Mouse (Mus musculus) G1E (cell line): ENCODE results near the gene Naa40. TPM values are rescaled to one million over a fixed set of nuclear protein-coding genes. Genes with fewer than 3 reads are reported as not detected.

ENCODE experiments used
- ATAC-seq: 2 replicates; pipeline ENCODE4 v1.8.0; 2016; ENCODE audit warnings: mild to moderate bottlenecking; ENCODE audit not compliant: insufficient number of reproducible peaks, poor library complexity, low FRiP score, severe bottlenecking; ENCODE audit errors: extremely low read depth
- DNase-seq: peaks from one replicate; pipeline ENCODE4 v3.0.0; 2012; ENCODE audit warnings: low spot score
- H3K27me3 ChIP-seq: 2 replicates; pipeline ENCODE4 v1.6.1; 2012; ENCODE audit warnings: mild to moderate bottlenecking, low read length, inconsistent platforms; ENCODE audit not compliant: insufficient read depth
- H3K36me3 ChIP-seq: replicated peaks from 2 replicates; pipeline ENCODE3; 2012; ENCODE audit warnings: mild to moderate bottlenecking, inconsistent platforms
- H3K4me1 ChIP-seq: 2 replicates; pipeline ENCODE4 v1.6.1; 2012; ENCODE audit warnings: low read depth, low read length, inconsistent platforms, mixed read lengths; ENCODE audit not compliant: insufficient read depth
- H3K4me3 ChIP-seq: 2 replicates; pipeline ENCODE4 v1.5.1; 2012; ENCODE audit warnings: low read depth, mild to moderate bottlenecking, inconsistent platforms, low read length, moderate library complexity, mixed read lengths
- H3K9me3 ChIP-seq: replicated peaks from 2 replicates; pipeline ENCODE4 v1.6.1; 2012; ENCODE audit warnings: inconsistent platforms
- CTCF ChIP-seq: IDR thresholded peaks from 2 replicates; pipeline ENCODE4 v1.5.1; 2012; ENCODE audit warnings: low read depth, low read length, inconsistent platforms, mixed read lengths
- GATA1 ChIP-seq: IDR thresholded peaks from 2 replicates; pipeline ENCODE4 v1.6.1; 2012; ENCODE audit warnings: borderline replicate concordance, low read length, inconsistent platforms, mixed read lengths
- GATA2 ChIP-seq: IDR thresholded peaks from 2 replicates; pipeline ENCODE4 v1.6.1; 2012; ENCODE audit warnings: low read depth, low read length, inconsistent platforms, borderline replicate concordance
- POLR2AphosphoS5 ChIP-seq: IDR thresholded peaks from 2 replicates; pipeline ENCODE4 v1.6.1; 2012; ENCODE audit warnings: low read depth, low read length, inconsistent platforms; ENCODE audit not compliant: insufficient replicate concordance
- TAL1 ChIP-seq: conservative IDR thresholded peaks from 2 replicates; pipeline ENCODE4 v1.6.1; 2012; ENCODE audit warnings: low read depth, low read length, inconsistent platforms, mixed read lengths
- polyA plus RNA-seq: library from polyadenylated mRNA; stranded (reverse); fragments of >175 nt; gene quantifications from 2 replicates; pipeline ENCODE4 v1.2.3, GENCODE M21; 2012
- total RNA-seq, 2 experiments: library from RNA; stranded (forward) in 1 of 2; stranded (reverse) in 1 of 2; fragments of 200-1000 nt in 1 of 2; fragments of >200 nt in 1 of 2; fragmentation: Nextera tagmentation in 1 of 2; gene quantifications; 2 replicates each; pipeline ENCODE4 v1.2.3; 2014 to 2017

Gene Naa40
- total and polyA plus RNA-seq, 3 experiments: 58.8 to 67.7 (median 60.7) TPM

DNA sequence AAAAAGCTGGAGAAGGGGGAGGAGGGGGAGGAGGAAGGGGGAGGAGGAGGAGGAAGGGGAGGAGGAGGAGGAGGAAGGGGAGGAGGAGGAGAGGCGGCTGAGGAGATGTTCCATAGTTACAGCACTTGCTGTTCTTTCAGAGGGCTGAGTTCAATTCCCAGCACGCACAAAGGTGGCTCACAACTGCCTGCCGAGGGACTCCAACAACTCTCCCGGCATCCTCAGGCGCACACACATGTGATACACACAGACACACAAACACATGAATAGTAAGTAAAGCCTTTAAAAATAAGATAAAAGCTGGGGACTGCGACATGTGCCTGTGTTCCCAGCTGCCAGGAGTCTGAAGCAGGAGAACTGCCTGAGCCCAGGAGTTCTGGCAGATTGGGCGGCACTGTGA, 59.5 kb downstream of the Naa40 start:
- H3K4me1 ChIP-seq: no peaks in the 10 kb centered on the region; the same call in 1 of the 2 replicates
- no peaks in the 10 kb centered on the region for H3K36me3 ChIP-seq
- H3K27me3 ChIP-seq: peaks cover 61% of the 10 kb centered on the region
- TF ChIP-seq TAL1 (no peak), POLR2AphosphoS5 (no peak), CTCF (no peak), GATA1 (no peak), GATA2 (no peak)
- DNase-seq (no peak), ATAC-seq (no peak)
- no peak overlapping the region for H3K4me3 ChIP-seq
- no peaks in the 10 kb centered on the region for H3K9me3 ChIP-seq

DNA sequence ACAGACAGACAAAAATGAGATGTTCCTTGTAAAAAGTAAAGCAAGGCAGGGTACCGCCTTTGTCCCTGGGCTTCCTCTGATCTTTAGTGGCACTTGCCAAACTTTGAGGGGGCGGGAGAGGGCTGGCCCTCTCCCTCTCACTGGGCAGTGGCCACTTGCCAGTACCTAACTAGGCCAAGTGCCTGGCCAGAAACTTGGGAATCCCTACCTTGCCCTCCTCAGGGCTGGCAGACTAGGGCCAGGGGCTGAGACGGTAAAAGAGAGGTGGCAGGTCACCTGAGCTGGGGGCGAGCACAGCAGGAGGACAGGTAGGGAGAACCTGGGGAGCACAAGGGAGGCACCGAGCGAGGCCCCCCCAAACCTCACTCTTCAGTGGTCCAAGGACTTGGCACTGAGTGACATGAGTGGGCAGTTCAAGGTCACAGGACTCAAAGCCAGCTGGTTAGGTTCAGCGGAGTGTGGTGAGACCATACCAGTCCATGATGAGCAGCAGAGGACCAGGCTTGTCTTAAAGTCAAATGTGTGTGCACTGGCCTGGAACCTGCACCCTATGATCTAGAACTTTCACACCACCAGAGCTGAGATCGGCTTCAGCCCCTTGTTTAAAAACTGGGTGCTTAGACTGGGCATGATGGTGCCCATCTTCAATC, 60.1 kb downstream of the Naa40 start:
- DNase-seq (no peak), ATAC-seq (no peak)
- no peaks in the 10 kb centered on the region for H3K36me3 ChIP-seq
- TF ChIP-seq TAL1 (no peak), POLR2AphosphoS5 (no peak), GATA2 (no peak), GATA1 (no peak), CTCF (no peak)
- peaks cover 63% of the 10 kb centered on the region for H3K27me3 ChIP-seq
- H3K4me1 ChIP-seq: no peaks in the 10 kb centered on the region; the same call in 1 of the 2 replicates
- no peak overlapping the region for H3K4me3 ChIP-seq
- H3K9me3 ChIP-seq: no peaks in the 10 kb centered on the region

DNA sequence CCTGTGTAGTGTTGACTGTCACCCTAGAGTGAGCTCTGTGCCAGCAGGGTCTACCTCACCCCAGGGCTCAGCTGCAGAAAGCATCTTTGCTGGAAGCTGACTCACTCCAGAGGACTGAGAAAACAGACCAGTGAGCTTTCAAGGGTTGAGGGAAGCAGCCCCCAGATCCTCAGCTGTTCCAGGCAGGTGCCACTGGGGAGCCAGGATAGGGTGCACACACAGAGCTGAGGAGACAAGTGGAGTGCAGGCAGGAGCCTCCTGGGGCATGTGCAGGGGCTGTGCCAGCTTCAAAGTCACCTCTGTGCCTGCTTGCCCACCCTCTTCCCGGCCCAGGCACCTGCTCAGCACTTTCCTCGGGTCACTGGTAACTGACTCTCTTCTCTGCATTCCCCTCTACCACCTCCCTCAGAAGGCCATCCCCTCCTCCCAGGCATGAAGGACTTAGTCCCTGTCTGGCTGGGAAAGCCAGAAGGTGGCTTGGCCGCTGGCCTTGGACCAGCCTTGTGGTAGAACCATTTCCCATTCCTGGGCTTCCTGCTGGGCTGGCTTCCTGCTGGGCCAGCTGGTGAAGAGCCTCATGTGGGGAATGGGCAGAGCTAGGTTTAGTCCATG, 62.0 kb downstream of the Naa40 start:
- no peak for ATAC-seq
- Histone ChIP-seq H3K4me1 (no peaks in the 10 kb centered on the region; the same call in 1 of the 2 replicates), H3K36me3 (no peaks in the 10 kb centered on the region), H3K27me3 (peaks cover 58% of the 10 kb centered on the region), H3K4me3 (no peak overlapping the region), H3K9me3 (no peaks in the 10 kb centered on the region)
- no peak for DNase-seq
- TF ChIP-seq TAL1: no peak
- TF ChIP-seq GATA1: no peak
- TF ChIP-seq GATA2: no peak
- TF ChIP-seq CTCF: no peak
- no peak for TF ChIP-seq POLR2AphosphoS5

DNA sequence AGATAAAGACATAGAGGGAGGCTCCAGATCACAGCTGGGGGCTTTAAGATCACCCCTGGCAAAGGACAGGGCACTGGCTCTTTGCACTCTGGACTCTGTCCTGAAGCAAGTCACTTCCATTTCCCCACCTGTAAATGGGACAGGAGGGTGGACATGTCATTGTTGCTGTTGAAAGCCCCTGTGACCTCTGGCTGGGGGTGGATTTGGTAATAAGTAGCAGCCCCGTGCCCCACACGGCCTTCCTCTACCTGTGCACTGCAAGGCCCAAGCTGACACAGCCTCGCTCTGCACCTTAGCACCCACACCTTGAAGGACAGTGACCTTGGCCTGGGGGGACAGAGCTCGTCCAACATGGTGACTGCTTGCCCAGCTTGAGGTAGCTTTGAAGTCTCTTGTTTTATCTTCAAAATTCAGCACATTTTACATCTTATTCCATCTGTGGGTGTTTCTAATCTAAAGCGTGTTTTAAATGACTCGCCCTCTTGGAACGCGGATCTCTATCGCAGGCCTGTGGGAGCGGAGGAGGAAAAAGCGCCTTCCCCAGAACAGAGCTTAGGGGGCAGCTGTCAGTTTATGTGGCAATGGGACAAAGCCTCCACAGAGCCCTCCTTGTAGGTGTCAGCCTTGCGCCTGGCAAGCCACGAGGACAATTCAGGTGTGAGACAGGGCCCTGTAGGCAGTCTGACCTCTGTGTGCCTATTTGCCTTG, 63.0 kb downstream of the Naa40 start:
- Histone ChIP-seq H3K36me3 (no peaks in the 10 kb centered on the region), H3K4me3 (no peak overlapping the region), H3K9me3 (no peaks in the 10 kb centered on the region), H3K4me1 (no peaks in the 10 kb centered on the region; the same call in 1 of the 2 replicates), H3K27me3 (peaks cover 52% of the 10 kb centered on the region)
- no peak for TF ChIP-seq GATA1
- no peak for TF ChIP-seq POLR2AphosphoS5
- no peak for TF ChIP-seq GATA2
- no peak for TF ChIP-seq TAL1
- no peak for TF ChIP-seq CTCF
- ATAC-seq (no peak), DNase-seq (no peak)

DNA sequence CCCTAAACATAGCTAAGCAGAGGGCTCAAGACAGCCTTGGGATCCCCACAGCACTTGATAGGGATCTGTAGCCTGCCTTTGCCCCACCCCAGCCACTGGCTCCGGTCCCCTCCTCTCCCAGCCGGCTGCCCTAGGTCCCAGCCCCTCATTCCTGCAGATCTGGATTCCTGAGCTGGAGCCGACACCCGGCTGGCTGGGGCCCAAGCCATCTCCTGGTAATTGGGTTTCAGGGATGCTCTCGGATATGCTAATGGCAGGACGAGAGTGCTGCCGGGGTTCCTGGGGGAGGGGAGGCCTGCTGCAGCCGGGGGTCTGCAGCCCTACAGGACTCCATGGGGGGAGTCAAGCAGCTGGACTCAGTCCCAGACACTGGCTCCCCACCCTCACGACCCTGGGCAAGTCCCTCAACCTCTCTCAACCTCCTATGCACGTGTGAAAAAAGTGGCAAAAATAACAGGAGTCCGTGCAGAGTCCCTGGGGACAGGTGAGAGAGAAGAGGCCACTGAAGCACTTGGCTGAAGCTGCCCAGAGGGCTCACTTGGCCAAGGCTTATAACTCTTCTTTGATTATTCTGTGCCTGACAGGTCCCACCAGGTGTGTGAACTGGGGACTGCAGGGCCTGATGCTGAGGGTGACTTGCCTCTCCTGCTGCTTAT, 64.8 kb downstream of the Naa40 start:
- DNase-seq (no peak), ATAC-seq (no peak)
- TF ChIP-seq GATA2 (no peak), TAL1 (no peak), CTCF (no peak), POLR2AphosphoS5 (no peak), GATA1 (no peak)
- H3K27me3 ChIP-seq: peaks cover 51% of the 10 kb centered on the region
- H3K4me1 ChIP-seq: peaks cover 11% of the 10 kb centered on the region
- no peaks in the 10 kb centered on the region for H3K36me3 ChIP-seq
- no peak overlapping the region for H3K4me3 ChIP-seq
- no peaks in the 10 kb centered on the region for H3K9me3 ChIP-seq

Other genes with a start within 250 kb of the Naa40 start
- gene Dnajc4, start 248.6 kb downstream of the Naa40 start, total RNA-seq (2014; fragmentation: Nextera tagmentation): 29.4 and 29.5 TPM in 2 replicates
- gene Dnajc4, start 248.6 kb downstream of the Naa40 start, total RNA-seq (2017): 11.6 and 14.4 TPM in 2 replicates
- gene Dnajc4, start 248.6 kb downstream of the Naa40 start, polyA plus RNA-seq: 23.9 and 24.3 TPM in 2 replicates
- gene Nudt22, start 245.1 kb downstream of the Naa40 start, total RNA-seq (2014; fragmentation: Nextera tagmentation): 16.6 and 30.0 TPM in 2 replicates
- gene Nudt22, start 245.1 kb downstream of the Naa40 start, total RNA-seq (2017): 17.8 and 21.0 TPM in 2 replicates
- gene Nudt22, start 245.1 kb downstream of the Naa40 start, polyA plus RNA-seq: 19.2 and 23.9 TPM in 2 replicates
- gene Trpt1, start 245.1 kb downstream of the Naa40 start, total RNA-seq (2014; fragmentation: Nextera tagmentation): 2.6 and 6.1 TPM in 2 replicates
- gene Trpt1, start 245.1 kb downstream of the Naa40 start, total RNA-seq (2017): 1.6 and 2.7 TPM in 2 replicates
- 1.2 TPM in 2 replicates for gene Trpt1, start 245.1 kb downstream of the Naa40 start, polyA plus RNA-seq
- 66.2 and 69.5 TPM in 2 replicates for gene Fermt3, start 221.7 kb downstream of the Naa40 start, total RNA-seq (2014; fragmentation: Nextera tagmentation)
- gene Fermt3, start 221.7 kb downstream of the Naa40 start, total RNA-seq (2017): 267 and 318 TPM in 2 replicates
- 461 and 527 TPM in 2 replicates for gene Fermt3, start 221.7 kb downstream of the Naa40 start, polyA plus RNA-seq
- gene Stip1, start 201.2 kb downstream of the Naa40 start, total RNA-seq (2014; fragmentation: Nextera tagmentation): 301 and 356 TPM in 2 replicates
- 267 and 279 TPM in 2 replicates for gene Stip1, start 201.2 kb downstream of the Naa40 start, total RNA-seq (2017)
- gene Stip1, start 201.2 kb downstream of the Naa40 start, polyA plus RNA-seq: 136 and 224 TPM in 2 replicates
- not detected in 2 replicates for gene Macrod1, start 184.4 kb downstream of the Naa40 start, total RNA-seq (2014; fragmentation: Nextera tagmentation)
- not detected in 2 replicates for gene Macrod1, start 184.4 kb downstream of the Naa40 start, total RNA-seq (2017)
- gene Macrod1, start 184.4 kb downstream of the Naa40 start, polyA plus RNA-seq: 0.60 and 0.89 TPM in 2 replicates
- gene Flrt1, start 135.5 kb downstream of the Naa40 start, total RNA-seq (2014; fragmentation: Nextera tagmentation): not detected in 2 replicates
- 0.05 and 0.12 TPM in 2 replicates for gene Flrt1, start 135.5 kb downstream of the Naa40 start, total RNA-seq (2017)
- not detected in 2 replicates for gene Flrt1, start 135.5 kb downstream of the Naa40 start, polyA plus RNA-seq
- gene Otub1, start 34.9 kb downstream of the Naa40 start, total RNA-seq (2014; fragmentation: Nextera tagmentation): 46.4 and 50.2 TPM in 2 replicates
- gene Otub1, start 34.9 kb downstream of the Naa40 start, total RNA-seq (2017): 88.2 and 91.4 TPM in 2 replicates
- gene Otub1, start 34.9 kb downstream of the Naa40 start, polyA plus RNA-seq: 153 and 175 TPM in 2 replicates
- 353 and 374 TPM in 2 replicates for gene Cox8a, start 23.6 kb downstream of the Naa40 start, total RNA-seq (2014; fragmentation: Nextera tagmentation)
- 934 and 1,064 TPM in 2 replicates for gene Cox8a, start 23.6 kb downstream of the Naa40 start, total RNA-seq (2017)
- 478 and 515 TPM in 2 replicates for gene Cox8a, start 23.6 kb downstream of the Naa40 start, polyA plus RNA-seq
- 20.9 and 22.2 TPM in 2 replicates for gene Rcor2, start 26.1 kb upstream of the Naa40 start, total RNA-seq (2014; fragmentation: Nextera tagmentation)
- gene Rcor2, start 26.1 kb upstream of the Naa40 start, total RNA-seq (2017): 20.8 and 22.5 TPM in 2 replicates
- 62.2 and 74.4 TPM in 2 replicates for gene Rcor2, start 26.1 kb upstream of the Naa40 start, polyA plus RNA-seq
- 170 and 182 TPM in 2 replicates for gene Mark2, start 100.7 kb upstream of the Naa40 start, total RNA-seq (2014; fragmentation: Nextera tagmentation)
- 18.4 and 22.0 TPM in 2 replicates for gene Mark2, start 100.7 kb upstream of the Naa40 start, total RNA-seq (2017)
- gene Mark2, start 100.7 kb upstream of the Naa40 start, polyA plus RNA-seq: 297 and 319 TPM in 2 replicates
- 13.3 and 18.1 TPM in 2 replicates for gene Spindoc, start 141.8 kb upstream of the Naa40 start, total RNA-seq (2014; fragmentation: Nextera tagmentation)
- gene Spindoc, start 141.8 kb upstream of the Naa40 start, total RNA-seq (2017): 8.0 and 8.2 TPM in 2 replicates
- gene Spindoc, start 141.8 kb upstream of the Naa40 start, polyA plus RNA-seq: 31.8 and 34.2 TPM in 2 replicates
- gene 2700081O15Rik, start 176.4 kb upstream of the Naa40 start, total RNA-seq (2014; fragmentation: Nextera tagmentation): 8.4 and 10.7 TPM in 2 replicates
- 7.0 and 7.4 TPM in 2 replicates for gene 2700081O15Rik, start 176.4 kb upstream of the Naa40 start, total RNA-seq (2017)
- gene 2700081O15Rik, start 176.4 kb upstream of the Naa40 start, polyA plus RNA-seq: 23.1 and 29.4 TPM in 2 replicates
- gene Rtn3, start 242.1 kb upstream of the Naa40 start, total RNA-seq (2014; fragmentation: Nextera tagmentation): 189 and 203 TPM in 2 replicates
- 50.5 and 62.7 TPM in 2 replicates for gene Rtn3, start 242.1 kb upstream of the Naa40 start, total RNA-seq (2017)
- gene Rtn3, start 242.1 kb upstream of the Naa40 start, polyA plus RNA-seq: 27.2 and 33.2 TPM in 2 replicates